Mouse (Mus musculus) liver, embryonic 16.5 days (tissue): Measurements from ENCODE around the gene Gm20498. TPM values are rescaled to one million over a fixed set of nuclear protein-coding genes. Genes with fewer than 3 reads are reported as not detected.

Experiments used
- ATAC-seq: fragments of 200-750 bp; cut with Nextera tagmentation; 2 replicates; pipeline ENCODE4 v1.8.0; 2017; ENCODE audit warnings: low read depth, mild to moderate bottlenecking, moderate number of reproducible peaks, moderate library complexity
- H3K27ac ChIP-seq: fragments of 300-500 bp; sonication (generic); 2 replicates; pipeline ENCODE4 v1.5.1; 2014; ENCODE audit warnings: mild to moderate bottlenecking, low read length
- H3K27me3 ChIP-seq: fragments of 300-500 bp; sonication (generic); 2 replicates; pipeline ENCODE4 v1.6.1; 2014; ENCODE audit warnings: low read depth, low read length, mixed read lengths; ENCODE audit not compliant: control insufficient read depth, insufficient read depth
- H3K36me3 ChIP-seq: fragments of 300-500 bp; sonication (generic); 2 replicates; pipeline ENCODE4 v1.6.1; 2014; ENCODE audit warnings: mild to moderate bottlenecking; ENCODE audit not compliant: control insufficient read depth, insufficient read depth
- H3K4me1 ChIP-seq: fragments of 300-500 bp; sonication (generic); 2 replicates; pipeline ENCODE4 v1.6.1; 2014; ENCODE audit warnings: low read depth, low read length, mixed read lengths; ENCODE audit not compliant: control insufficient read depth
- H3K4me2 ChIP-seq: fragments of 300-500 bp; sonication (generic); 2 replicates; pipeline ENCODE4 v1.6.1; 2014; ENCODE audit warnings: low read depth, low read length, mixed read lengths
- H3K4me3 ChIP-seq: fragments of 300-500 bp; sonication (generic); 2 replicates; pipeline ENCODE4 v1.5.1; 2014; ENCODE audit warnings: low read depth, mild to moderate bottlenecking, low read length
- H3K9ac ChIP-seq: fragments of 300-500 bp; sonication (generic); 2 replicates; pipeline ENCODE4 v1.6.1; 2014; ENCODE audit warnings: low read depth, low read length
- H3K9me3 ChIP-seq: fragments of 300-500 bp; sonication (generic); replicated peaks from 2 replicates; pipeline ENCODE4 v1.6.1; 2016; ENCODE audit warnings: low read length; ENCODE audit not compliant: control insufficient read depth
- WGBS: fragments of 180-500 bp; shearing (Covaris S2); extraction: QIAGEN DNeasy Blood & Tissue Kit; methylation state at CpG from one replicate; pipeline ENCODE4 v1.1.7; 2014; ENCODE audit not compliant: insufficient replicate concordance; 5-methylcytosine and 5-hydroxymethylcytosine counted together
- polyA plus RNA-seq: library from polyadenylated mRNA; unstranded; fragments of >200 nt; fragmentation: Nextera tagmentation; extraction: Ambion mirVana; gene quantifications from 2 replicates; pipeline ENCODE4 v1.2.1, GENCODE M21; 2015

The Gm20498 gene
- polyA plus RNA-seq, 1 experiment from 2014 or later: 10.6 TPM

DNA sequence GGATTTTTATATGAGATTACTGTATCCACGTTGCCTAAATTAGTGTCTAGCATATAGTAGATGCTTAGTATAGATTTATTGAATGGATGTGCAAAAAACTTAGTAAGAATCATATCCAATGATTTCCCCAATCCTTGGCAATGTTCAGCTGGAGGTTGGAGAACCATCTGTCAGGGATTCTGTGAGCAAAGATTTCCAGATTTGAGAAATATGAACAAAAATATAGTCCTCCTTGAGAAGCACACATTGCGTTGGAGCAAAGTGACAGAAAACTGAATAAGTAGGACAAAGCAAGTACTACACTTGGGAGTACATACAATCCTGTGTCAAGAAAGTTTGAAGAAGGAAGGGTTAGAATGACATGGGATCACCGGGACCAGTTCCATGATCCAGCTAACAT, 208.6 kb downstream of the Gm20498 start:
- no peaks in the 10 kb centered on the region for H3K36me3 ChIP-seq
- 66% methylated on average over 3 of the region's 3 CpGs for WGBS
- H3K27me3 ChIP-seq: no peaks in the 10 kb centered on the region
- no peak overlapping the region for H3K27ac ChIP-seq
- no peak overlapping the region for H3K4me3 ChIP-seq
- H3K4me1 ChIP-seq: no peaks in the 10 kb centered on the region
- no peaks in the 10 kb centered on the region for H3K9me3 ChIP-seq
- H3K9ac ChIP-seq: no peak overlapping the region
- no peak overlapping the region for H3K4me2 ChIP-seq
- no peak for ATAC-seq

DNA sequence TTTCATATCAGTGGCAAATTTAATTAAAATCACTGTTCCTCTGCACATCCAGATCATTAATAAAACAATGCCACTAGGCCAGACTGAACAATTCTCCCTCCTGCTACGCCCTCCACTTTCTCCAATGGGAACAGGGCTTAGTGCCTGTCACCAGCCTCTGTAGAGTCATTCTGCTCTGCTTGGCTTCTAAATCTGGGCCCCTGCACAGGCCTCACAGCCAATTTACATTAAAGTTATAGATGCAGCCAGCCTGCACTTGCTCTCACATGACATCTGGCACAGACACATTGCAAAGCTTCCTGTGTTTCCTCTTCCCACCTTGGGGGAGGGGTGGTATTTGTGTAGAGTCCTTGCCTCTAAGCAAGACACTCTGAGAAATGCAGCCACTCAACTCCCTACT, 211.7 kb downstream of the Gm20498 start:
- H3K36me3 ChIP-seq: no peaks in the 10 kb centered on the region
- no peaks in the 10 kb centered on the region for H3K27me3 ChIP-seq
- H3K9me3 ChIP-seq: no peaks in the 10 kb centered on the region
- ATAC-seq: no peak
- no peak overlapping the region for H3K9ac ChIP-seq
- WGBS: 60% methylated on average over 1 of the region's 1 CpGs
- H3K4me3 ChIP-seq: no peak overlapping the region
- no peak overlapping the region for H3K27ac ChIP-seq
- H3K4me2 ChIP-seq: no peak overlapping the region
- no peaks in the 10 kb centered on the region for H3K4me1 ChIP-seq

DNA sequence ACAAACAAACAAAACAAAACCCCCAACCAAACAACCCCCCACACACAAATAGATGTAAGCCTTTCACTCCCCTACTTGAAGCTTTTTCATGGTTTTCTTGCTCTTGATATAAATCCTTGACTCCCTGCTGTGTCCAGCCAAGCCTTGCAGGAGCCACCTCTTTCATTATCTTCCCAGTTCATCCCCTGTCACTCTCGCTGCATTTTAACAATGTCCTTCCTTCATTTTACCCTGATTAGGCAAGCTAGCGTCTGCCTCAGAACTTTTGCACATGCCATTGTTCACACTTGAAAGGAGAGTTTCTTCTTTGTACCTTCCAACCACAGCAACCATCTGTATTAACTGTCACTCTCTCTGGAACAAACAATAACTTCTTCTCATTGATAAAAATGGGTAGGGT, 214.9 kb downstream of the Gm20498 start:
- H3K9me3 ChIP-seq: no peaks in the 10 kb centered on the region
- no peak overlapping the region for H3K4me2 ChIP-seq
- H3K27ac ChIP-seq: no peak overlapping the region
- no peaks in the 10 kb centered on the region for H3K27me3 ChIP-seq
- no peak overlapping the region for H3K9ac ChIP-seq
- H3K4me3 ChIP-seq: no peak overlapping the region
- WGBS: 46% methylated on average over 2 of the region's 2 CpGs
- H3K36me3 ChIP-seq: no peaks in the 10 kb centered on the region
- no peak for ATAC-seq
- H3K4me1 ChIP-seq: no peaks in the 10 kb centered on the region

DNA sequence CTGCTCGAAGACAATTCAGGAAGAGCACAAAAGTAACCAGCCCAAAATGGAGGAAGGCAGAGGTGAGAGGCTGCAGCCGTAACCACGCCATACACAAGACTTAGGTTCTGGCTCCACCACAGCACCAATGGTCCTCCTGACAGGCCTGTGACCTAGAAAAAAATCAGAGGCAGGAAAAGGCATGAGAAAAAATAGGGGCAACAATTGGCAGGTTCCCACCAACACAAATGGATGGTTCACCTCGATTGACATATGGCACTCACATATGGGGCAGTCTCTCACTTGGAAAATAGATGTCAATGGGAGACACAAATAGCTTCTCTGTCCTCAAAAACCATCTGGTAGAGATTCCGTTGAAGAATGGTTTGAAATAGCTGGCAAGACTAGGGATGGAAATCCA, 216.8 kb downstream of the Gm20498 start:
- ATAC-seq: no peak
- no peaks in the 10 kb centered on the region for H3K27me3 ChIP-seq
- H3K9ac ChIP-seq: no peak overlapping the region
- H3K36me3 ChIP-seq: no peaks in the 10 kb centered on the region
- H3K4me1 ChIP-seq: no peaks in the 10 kb centered on the region
- H3K9me3 ChIP-seq: no peaks in the 10 kb centered on the region
- H3K4me2 ChIP-seq: no peak overlapping the region
- whole genome bisulfite sequencing: 62% methylated on average over 5 of the region's 5 CpGs
- H3K27ac ChIP-seq: no peak overlapping the region
- no peak overlapping the region for H3K4me3 ChIP-seq

Other genes starting within 250 kb of the Gm20498 start
- 0.04 and 0.05 TPM in 2 replicates for gene Slc8a3, start 199.7 kb downstream of the Gm20498 start, polyA plus RNA-seq
- 0.06 and 0.12 TPM in 2 replicates for gene Gm4787, start 153.4 kb downstream of the Gm20498 start, polyA plus RNA-seq
- 0.09 and 0.24 TPM in 2 replicates for gene Adam4, start 111.0 kb downstream of the Gm20498 start, polyA plus RNA-seq
- gene Cox16, start 47.8 kb downstream of the Gm20498 start, polyA plus RNA-seq: 59.0 and 65.5 TPM in 2 replicates
- 12.7 and 14.2 TPM in 2 replicates for gene Synj2bp, start within 50 bp of the Gm20498 start, polyA plus RNA-seq
- not detected in 2 replicates for gene Adam21, start 35.6 kb upstream of the Gm20498 start, polyA plus RNA-seq
- 29.8 and 34.2 TPM in 2 replicates for gene Med6, start 62.1 kb upstream of the Gm20498 start, polyA plus RNA-seq
- 0.18 and 0.44 TPM in 2 replicates for gene Ttc9, start 98.3 kb upstream of the Gm20498 start, polyA plus RNA-seq
- 0.08 and 0.14 TPM in 2 replicates for gene Map3k9, start 248.3 kb upstream of the Gm20498 start, polyA plus RNA-seq